Mouse (Mus musculus) spleen, adult 2 months (tissue): ENCODE data around the gene Cep85l. TPM values are rescaled to one million over a fixed set of nuclear protein-coding genes. Genes with fewer than 3 reads are reported as not detected.

Experiments
- DNase-seq, 2 experiments: peaks; one replicate each; pipeline versions ENCODE4 v3.0.0 to v3.0.0-alpha.2; 2012 to 2021; ENCODE audit warnings: low spot score in 2 of 2, low read depth in 1 of 2
- H3K27ac ChIP-seq: fragments of 200-500 bp; 2 replicates; pipeline ENCODE4 v1.5.1; 2012; ENCODE audit warnings: low read length, inconsistent platforms; ENCODE audit not compliant: insufficient read depth
- H3K27me3 ChIP-seq: fragments of 200-500 bp; 2 replicates; pipeline ENCODE4 v1.6.1; 2012; ENCODE audit warnings: mild to moderate bottlenecking, moderate library complexity, low read length, inconsistent platforms; ENCODE audit not compliant: control insufficient read depth, insufficient read depth
- H3K36me3 ChIP-seq: fragments of 200-500 bp; 2 replicates; pipeline ENCODE4 v1.6.1; 2012; ENCODE audit warnings: mild to moderate bottlenecking, low read length, inconsistent platforms; ENCODE audit not compliant: control insufficient read depth, insufficient read depth
- H3K4me1 ChIP-seq: fragments of 200-500 bp; 2 replicates; pipeline ENCODE4 v1.6.1; 2011; ENCODE audit warnings: inconsistent platforms; ENCODE audit not compliant: control insufficient read depth, insufficient read depth, insufficient read length
- H3K4me3 ChIP-seq: fragments of 200-500 bp; 2 replicates; pipeline ENCODE4 v1.5.1; 2011; ENCODE audit warnings: mild to moderate bottlenecking, inconsistent platforms; ENCODE audit not compliant: insufficient read depth, insufficient read length; ENCODE audit errors: extremely low read depth
- CTCF ChIP-seq: fragments of 200-500 bp; IDR thresholded peaks from 2 replicates; pipeline ENCODE4 v1.5.1; 2011; ENCODE audit warnings: mild to moderate bottlenecking, inconsistent platforms; ENCODE audit not compliant: insufficient read depth, insufficient read length, insufficient replicate concordance; ENCODE audit errors: extremely low read depth
- POLR2A ChIP-seq: fragments of 200-500 bp; IDR thresholded peaks from 2 replicates; pipeline ENCODE4 v1.6.1; 2011; ENCODE audit warnings: low read depth, low read length, inconsistent platforms
- WGBS: fragments of 180-500 bp; shearing (Covaris S2); methylation state at CpG from one replicate; pipeline ENCODE4 v1.1.7; 2018; 5-methylcytosine and 5-hydroxymethylcytosine counted together
- polyA plus RNA-seq: library from polyadenylated mRNA; depleted of rRNA; stranded (reverse); fragments of >200 nt; gene quantifications from 2 replicates; pipeline ENCODE4 v1.2.3, GENCODE M21; 2012

Cep85l gene
- polyA plus RNA-seq, 1 experiment = 1.2 TPM

DNA sequence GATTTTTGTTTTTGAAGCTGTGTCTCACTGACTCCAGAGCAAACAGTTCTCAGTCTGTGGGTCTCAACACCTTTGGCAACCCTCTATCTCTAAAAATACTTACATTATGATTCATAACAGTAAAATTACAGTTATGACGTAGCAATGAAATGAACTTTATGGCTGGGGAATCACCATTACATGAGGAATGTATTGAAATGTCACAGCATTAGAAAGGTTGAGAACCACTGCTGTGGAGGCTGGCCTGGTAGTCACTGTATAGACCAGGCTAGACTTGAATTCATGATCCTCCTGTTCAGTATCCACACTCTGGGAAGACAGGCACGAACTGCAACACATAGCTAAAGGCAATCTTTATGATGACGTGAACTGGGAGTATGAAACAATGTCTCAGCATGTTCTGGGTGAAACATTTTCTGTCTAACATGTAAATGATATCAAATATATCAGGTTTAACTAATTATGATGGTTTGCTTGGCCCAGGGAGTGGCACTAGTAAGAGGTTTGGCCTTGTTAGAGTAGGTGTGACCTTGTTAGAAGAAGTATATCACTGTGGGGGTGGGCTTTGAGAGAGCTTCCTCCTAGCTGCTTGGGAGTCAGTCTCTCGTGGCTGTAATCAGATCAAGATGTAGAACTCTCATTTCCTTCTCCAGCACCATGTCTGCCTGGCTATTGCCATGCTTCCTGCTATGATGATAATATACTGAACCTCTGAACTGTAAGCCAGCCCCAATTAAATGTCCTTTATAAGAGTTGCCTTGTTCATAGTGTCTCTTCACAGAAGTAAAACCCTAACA is 39.6 kb upstream of the Cep85l start:
- H3K4me3 ChIP-seq = no peak overlapping the region
- no peaks in the 10 kb centered on the region; the same call in none of the 2 replicates for H3K4me1 ChIP-seq
- H3K27me3 ChIP-seq = no peaks in the 10 kb centered on the region
- H3K27ac ChIP-seq = no peak overlapping the region
- WGBS = 71% methylated on average over 4 of the region's 4 CpGs
- no peak for DNase-seq
- TF ChIP-seq POLR2A (no peak), CTCF (no peak)
- no peaks in the 10 kb centered on the region for H3K36me3 ChIP-seq

DNA sequence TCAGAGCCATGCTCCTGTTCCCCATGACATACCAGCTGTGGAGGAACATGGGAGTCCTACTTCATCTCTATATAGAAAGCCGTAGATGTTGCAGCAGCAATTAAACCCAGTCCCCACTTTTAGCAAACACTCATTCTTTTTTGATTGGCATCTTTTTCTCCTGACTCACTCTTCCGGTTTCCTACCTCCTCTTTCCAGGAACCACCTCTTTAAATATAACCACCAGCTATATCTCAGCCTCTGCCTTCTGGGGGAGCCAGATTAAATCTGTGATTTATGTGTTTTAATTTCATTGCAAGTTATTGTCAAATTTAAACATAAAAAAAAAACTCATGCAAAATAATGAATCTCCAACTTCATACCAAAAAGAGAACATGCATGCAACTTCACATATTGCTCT is 37.3 kb upstream of the Cep85l start:
- 27% methylated on average over 2 of the region's 2 CpGs for WGBS

GRCm38 (mm10) chr10:53416152-53416712 is 36.5 kb upstream of the Cep85l start:
- no peak overlapping the region for H3K4me3 ChIP-seq
- no peak for TF ChIP-seq POLR2A
- no peak for TF ChIP-seq CTCF
- 78% methylated on average over 9 of the region's 9 CpGs for WGBS
- no peak for DNase-seq
- no peaks in the 10 kb centered on the region; the same call in 1 of the 2 replicates for H3K4me1 ChIP-seq
- H3K36me3 ChIP-seq = no peaks in the 10 kb centered on the region
- H3K27ac ChIP-seq = no peak overlapping the region
- H3K27me3 ChIP-seq = no peaks in the 10 kb centered on the region

More for the DNA sequence above, 37.3 kb upstream of the Cep85l start:
- no peak for DNase-seq
- Histone ChIP-seq H3K36me3 (no peaks in the 10 kb centered on the region), H3K27ac (no peak overlapping the region), H3K4me1 (no peaks in the 10 kb centered on the region; the same call in none of the 2 replicates), H3K27me3 (no peaks in the 10 kb centered on the region), H3K4me3 (no peak overlapping the region)
- TF ChIP-seq POLR2A (no peak), CTCF (no peak)

- Histone ChIP-seq H3K27ac (no peak overlapping the region), H3K36me3 (no peaks in the 10 kb centered on the region), H3K4me3 (no peak overlapping the region), H3K27me3 (no peaks in the 10 kb centered on the region), H3K4me1 (no peaks in the 10 kb centered on the region; the same call in 1 of the 2 replicates)
- no peak for DNase-seq
- 91% methylated on average over 9 of the region's 9 CpGs for WGBS
- TF ChIP-seq CTCF (no peak), POLR2A (no peak)
These were observed 35.5 kb upstream of the Cep85l start for GRCm38 (mm10) chr10:53415252-53415651.

GRCm38 (mm10) chr10:53414092-53415085 is 34.6 kb upstream of the Cep85l start:
- WGBS = 41% methylated on average over 6 of the region's 6 CpGs
- no peak overlapping the region for H3K4me3 ChIP-seq
- no peaks in the 10 kb centered on the region; the same call in 1 of the 2 replicates for H3K4me1 ChIP-seq
- TF ChIP-seq CTCF (no peak), POLR2A (no peak)
- H3K27ac ChIP-seq = no peak overlapping the region
- no peak for DNase-seq
- no peaks in the 10 kb centered on the region for H3K36me3 ChIP-seq
- no peaks in the 10 kb centered on the region for H3K27me3 ChIP-seq

GRCm38 (mm10) chr10:53412936-53413335 is 33.2 kb upstream of the Cep85l start:
- no peak for TF ChIP-seq CTCF
- TF ChIP-seq POLR2A = no peak
- H3K27ac ChIP-seq = no peak overlapping the region
- no peaks in the 10 kb centered on the region for H3K36me3 ChIP-seq
- H3K4me1 ChIP-seq = no peaks in the 10 kb centered on the region; the same call in 1 of the 2 replicates
- WGBS = 92% methylated on average over 3 of the region's 3 CpGs
- H3K27me3 ChIP-seq = no peaks in the 10 kb centered on the region
- H3K4me3 ChIP-seq = no peak overlapping the region
- DNase-seq = no peak
